Mouse (Mus musculus) midbrain, embryonic 16.5 days (tissue): ENCODE measurements around the gene Ppp2r5c. TPM values are rescaled to one million over a fixed set of nuclear protein-coding genes. Genes with fewer than 3 reads are reported as not detected.

Experiments
- ATAC-seq: fragments of 200-750 bp; cut with Nextera tagmentation; 2 replicates; pipeline ENCODE4 v1.8.0; 2017; ENCODE audit warnings: moderate TSS enrichment
- H3K27ac ChIP-seq: fragments of 300-500 bp; sonication (generic); 2 replicates; pipeline ENCODE4 v1.5.1; 2014; ENCODE audit warnings: mild to moderate bottlenecking, low read length, mixed read lengths
- H3K27me3 ChIP-seq: fragments of 300-500 bp; sonication (generic); 2 replicates; pipeline ENCODE4 v1.6.1; 2014; ENCODE audit warnings: low read depth, low read length, mixed read lengths; ENCODE audit not compliant: control insufficient read depth, insufficient read depth
- H3K36me3 ChIP-seq: fragments of 300-500 bp; sonication (generic); 2 replicates; pipeline ENCODE4 v1.6.1; 2014; ENCODE audit warnings: mild to moderate bottlenecking, low read length, moderate library complexity, mixed read lengths; ENCODE audit not compliant: control insufficient read depth, insufficient read depth
- H3K4me1 ChIP-seq: fragments of 300-500 bp; sonication (generic); 2 replicates; pipeline ENCODE4 v1.6.1; 2014; ENCODE audit warnings: mild to moderate bottlenecking, low read length, mixed read lengths; ENCODE audit not compliant: control insufficient read depth, insufficient read depth
- H3K4me2 ChIP-seq: fragments of 300-500 bp; sonication (generic); 2 replicates; pipeline ENCODE4 v1.6.1; 2014; ENCODE audit warnings: mild to moderate bottlenecking, low read length, mixed read lengths
- H3K4me3 ChIP-seq: fragments of 300-500 bp; sonication (generic); 2 replicates; pipeline ENCODE4 v1.5.1; 2014; ENCODE audit warnings: low read depth, mild to moderate bottlenecking, low read length, moderate library complexity, mixed read lengths
- H3K9ac ChIP-seq: fragments of 300-500 bp; sonication (generic); 2 replicates; pipeline ENCODE4 v1.6.1; 2014; ENCODE audit warnings: low read depth, low read length, mixed read lengths
- H3K9me3 ChIP-seq: fragments of 300-500 bp; sonication (generic); replicated peaks from 2 replicates; pipeline ENCODE4 v1.6.1; 2014; ENCODE audit warnings: mild to moderate bottlenecking, low read length, mixed read lengths; ENCODE audit not compliant: control insufficient read depth, poor library complexity, severe bottlenecking
- WGBS: fragments of 180-500 bp; shearing (Covaris S2); extraction: QIAGEN DNeasy Blood & Tissue Kit; methylation state at CpG from one replicate; pipeline ENCODE4 v1.1.7; 2014; 5-methylcytosine and 5-hydroxymethylcytosine counted together
- polyA plus RNA-seq: library from polyadenylated mRNA; unstranded; fragments of >200 nt; fragmentation: Nextera tagmentation; extraction: Ambion mirVana; gene quantifications from 2 replicates; pipeline ENCODE4 v1.2.1, GENCODE M21; 2015

Gene Ppp2r5c
- polyA plus RNA-seq, 1 experiment from 2014 or later = 144 TPM

DNA sequence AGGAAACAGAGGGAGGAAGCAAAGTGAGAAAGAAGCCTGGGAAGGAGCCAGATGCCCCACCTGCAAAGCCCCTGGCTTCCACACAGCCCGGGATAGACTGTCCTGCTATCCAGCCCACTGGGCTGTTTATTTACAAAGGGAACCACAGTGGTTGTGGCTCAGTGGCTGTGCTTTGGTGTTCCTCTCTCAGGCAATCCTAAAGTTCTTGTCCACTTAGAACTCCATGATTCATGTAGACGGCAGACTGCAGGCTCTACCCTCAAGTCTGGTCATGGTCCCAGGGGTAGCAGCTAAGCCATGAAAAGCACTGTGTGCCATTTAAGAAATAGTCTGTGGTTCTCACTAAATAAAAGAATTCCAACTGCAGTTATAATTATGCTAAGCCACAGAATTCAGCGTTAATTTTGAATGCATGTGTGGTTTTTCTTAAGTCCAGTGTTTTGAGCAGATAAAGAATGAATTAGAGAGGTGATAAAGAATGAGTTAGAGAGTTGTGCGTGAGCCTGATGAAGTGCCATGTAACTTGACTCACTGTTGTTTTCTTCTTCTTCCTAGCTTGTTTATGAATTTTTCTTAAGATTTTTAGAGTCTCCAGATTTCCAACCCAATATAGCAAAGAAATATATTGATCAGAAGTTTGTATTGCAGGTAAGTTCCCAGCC, 98.3 kb downstream of the Ppp2r5c start:
- H3K9me3 ChIP-seq = no peaks in the 10 kb centered on the region
- H3K4me1 ChIP-seq = no peaks in the 10 kb centered on the region
- peaks cover 16% of the 10 kb centered on the region for H3K36me3 ChIP-seq
- ATAC-seq = no peak
- no peak overlapping the region for H3K4me3 ChIP-seq
- H3K27ac ChIP-seq = no peak overlapping the region
- WGBS = 88% methylated on average over 4 of the region's 4 CpGs
- H3K9ac ChIP-seq = no peak overlapping the region
- no peaks in the 10 kb centered on the region for H3K27me3 ChIP-seq
- H3K4me2 ChIP-seq = no peak overlapping the region

DNA sequence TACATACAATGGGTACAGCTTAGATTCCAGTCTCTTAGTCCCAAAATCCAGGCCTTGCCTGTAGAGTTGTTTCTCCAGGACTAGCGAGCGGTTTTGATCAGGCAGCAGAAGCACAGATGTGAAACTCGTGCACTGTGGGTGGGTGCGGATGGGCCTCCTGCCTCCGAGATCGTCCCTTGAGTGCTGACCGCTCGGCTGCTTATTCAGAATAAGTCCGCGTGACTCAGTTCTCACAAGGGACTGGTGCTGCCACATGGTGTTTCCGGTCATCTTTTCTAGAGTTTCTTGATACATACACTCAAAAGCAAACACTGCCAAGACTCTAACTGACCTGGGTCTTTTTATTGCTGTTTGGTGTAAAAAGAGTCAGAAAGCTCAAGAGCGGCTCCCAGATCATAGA, 100.7 kb downstream of the Ppp2r5c start:
- 93% methylated on average over 12 of the region's 12 CpGs for WGBS
- Histone ChIP-seq H3K9me3 (no peaks in the 10 kb centered on the region), H3K36me3 (peaks cover 16% of the 10 kb centered on the region)

DNA sequence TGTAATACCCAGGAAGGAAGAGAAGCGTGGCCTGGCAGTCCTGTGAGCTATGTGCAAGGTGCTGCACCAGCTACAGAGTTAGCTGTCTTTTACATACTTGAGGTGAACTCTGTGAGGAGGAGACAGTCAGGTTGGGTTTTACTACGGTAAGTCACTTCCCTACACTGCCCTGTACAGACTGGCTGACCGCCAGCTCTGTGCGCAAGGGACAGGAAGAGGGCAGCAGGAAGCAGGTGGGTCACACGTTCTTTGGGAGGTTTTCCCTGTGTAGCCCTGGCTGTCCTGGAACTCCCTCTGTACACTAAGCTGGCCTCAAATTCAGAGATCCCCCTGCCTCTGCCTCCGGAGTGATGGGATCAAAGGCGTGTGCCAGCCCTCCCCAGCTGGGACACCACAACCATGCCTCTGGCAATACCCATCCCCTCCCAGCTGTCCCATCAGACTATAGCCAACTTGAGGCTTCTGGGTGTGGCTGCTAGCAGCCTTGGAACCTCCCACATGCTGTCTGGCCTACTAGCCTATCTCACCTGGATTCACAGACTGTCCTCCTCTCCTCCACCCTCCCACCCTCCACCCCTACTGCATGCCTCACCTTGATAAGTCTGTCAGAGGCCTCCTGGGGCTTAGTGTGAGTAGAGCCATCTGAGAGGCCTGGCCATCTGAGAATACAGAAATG, 102.7 kb downstream of the Ppp2r5c start:
- H3K9me3 ChIP-seq = no peaks in the 10 kb centered on the region
- H3K36me3 ChIP-seq = peaks cover 19% of the 10 kb centered on the region
- H3K9ac ChIP-seq = no peak overlapping the region
- H3K4me3 ChIP-seq = no peak overlapping the region
- no peak overlapping the region for H3K4me2 ChIP-seq
- WGBS = 88% methylated on average over 7 of the region's 7 CpGs
- no peak overlapping the region for H3K27ac ChIP-seq
- no peaks in the 10 kb centered on the region for H3K4me1 ChIP-seq
- H3K27me3 ChIP-seq = no peaks in the 10 kb centered on the region
- ATAC-seq = no peak

More for the DNA sequence above, 100.7 kb downstream of the Ppp2r5c start:
- Histone ChIP-seq H3K27me3 (no peaks in the 10 kb centered on the region), H3K4me3 (no peak overlapping the region), H3K4me1 (no peaks in the 10 kb centered on the region), H3K9ac (no peak overlapping the region), H3K4me2 (no peak overlapping the region), H3K27ac (no peak overlapping the region)
- no peak for ATAC-seq

DNA sequence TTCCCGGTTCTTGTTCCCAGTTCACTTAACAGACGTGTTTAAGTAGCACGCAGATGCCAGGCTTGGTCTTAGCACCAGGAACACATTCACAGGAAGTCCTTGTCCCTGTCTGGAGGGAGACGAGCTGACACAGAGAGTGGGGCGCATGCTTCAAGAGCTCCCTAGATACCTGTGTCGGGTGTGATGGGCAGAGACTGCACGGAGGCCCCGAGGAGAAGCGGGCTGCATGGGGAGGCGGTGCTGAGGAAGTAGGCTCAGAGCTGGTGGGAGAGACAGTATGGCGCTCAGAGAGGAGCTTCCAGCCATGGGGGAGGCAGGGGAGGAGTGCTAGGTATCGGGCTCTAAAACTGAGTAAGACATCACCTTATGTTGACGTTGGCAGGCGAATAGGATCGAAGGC, 103.4 kb downstream of the Ppp2r5c start:
- H3K9me3 ChIP-seq = no peaks in the 10 kb centered on the region
- H3K9ac ChIP-seq = no peak overlapping the region
- no peak overlapping the region for H3K27ac ChIP-seq
- 93% methylated on average over 15 of the region's 15 CpGs for WGBS
- H3K36me3 ChIP-seq = peaks cover 24% of the 10 kb centered on the region
- no peaks in the 10 kb centered on the region for H3K27me3 ChIP-seq
- no peak for ATAC-seq
- H3K4me2 ChIP-seq = no peak overlapping the region
- H3K4me1 ChIP-seq = no peaks in the 10 kb centered on the region
- no peak overlapping the region for H3K4me3 ChIP-seq

DNA sequence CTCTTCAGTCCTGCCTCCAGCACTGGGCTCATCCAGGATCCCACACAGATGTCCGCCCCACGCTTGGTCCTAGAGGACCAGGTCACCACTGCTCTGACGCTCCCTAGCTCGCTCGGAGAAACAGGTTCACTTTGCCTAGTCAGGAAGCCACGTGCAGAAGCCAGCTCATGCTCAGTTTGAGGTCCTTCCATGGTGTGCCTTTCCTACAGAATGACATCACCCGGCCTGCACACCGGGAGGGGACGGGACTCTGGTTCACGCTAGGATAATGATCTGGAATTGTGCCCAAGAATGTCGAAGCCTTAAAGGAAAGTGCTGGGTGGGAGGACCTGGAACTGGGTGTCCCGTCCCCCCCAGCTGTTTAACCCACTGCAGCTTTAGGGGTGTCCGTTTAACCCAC, 105.2 kb downstream of the Ppp2r5c start:
- WGBS = 87% methylated on average over 13 of the region's 13 CpGs
- no peak overlapping the region for H3K4me2 ChIP-seq
- H3K27ac ChIP-seq = no peak overlapping the region
- no peak for ATAC-seq
- no peaks in the 10 kb centered on the region for H3K4me1 ChIP-seq
- H3K36me3 ChIP-seq = peaks cover 25% of the 10 kb centered on the region
- no peak overlapping the region for H3K4me3 ChIP-seq
- H3K9me3 ChIP-seq = no peaks in the 10 kb centered on the region
- no peak overlapping the region for H3K9ac ChIP-seq
- no peaks in the 10 kb centered on the region for H3K27me3 ChIP-seq

DNA sequence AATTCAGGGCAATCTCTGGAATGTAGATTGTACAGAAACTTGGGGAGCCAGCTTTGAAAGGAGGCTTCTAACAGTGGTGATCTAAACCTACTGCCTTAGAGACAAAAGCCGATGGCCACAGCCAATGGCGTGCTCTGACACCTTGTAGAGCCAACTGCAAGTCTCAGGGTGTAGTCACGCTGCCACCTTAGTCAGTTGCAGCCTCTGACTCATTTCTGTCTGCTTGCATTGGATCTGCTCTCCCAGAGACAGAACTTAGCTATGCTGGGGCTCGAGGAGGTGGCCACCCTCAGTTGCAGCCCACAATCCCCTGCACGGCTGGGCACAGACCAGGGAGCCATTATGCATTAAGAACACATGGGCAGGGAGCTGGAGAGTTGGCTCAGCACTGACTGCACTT, 106.4 kb downstream of the Ppp2r5c start:
- H3K27me3 ChIP-seq = no peaks in the 10 kb centered on the region
- ATAC-seq = no peak
- no peak overlapping the region for H3K4me2 ChIP-seq
- H3K9ac ChIP-seq = no peak overlapping the region
- WGBS = 91% methylated on average over 5 of the region's 5 CpGs
- H3K4me1 ChIP-seq = no peaks in the 10 kb centered on the region
- H3K4me3 ChIP-seq = no peak overlapping the region
- peaks cover 27% of the 10 kb centered on the region for H3K36me3 ChIP-seq
- H3K27ac ChIP-seq = no peak overlapping the region
- H3K9me3 ChIP-seq = no peaks in the 10 kb centered on the region

DNA sequence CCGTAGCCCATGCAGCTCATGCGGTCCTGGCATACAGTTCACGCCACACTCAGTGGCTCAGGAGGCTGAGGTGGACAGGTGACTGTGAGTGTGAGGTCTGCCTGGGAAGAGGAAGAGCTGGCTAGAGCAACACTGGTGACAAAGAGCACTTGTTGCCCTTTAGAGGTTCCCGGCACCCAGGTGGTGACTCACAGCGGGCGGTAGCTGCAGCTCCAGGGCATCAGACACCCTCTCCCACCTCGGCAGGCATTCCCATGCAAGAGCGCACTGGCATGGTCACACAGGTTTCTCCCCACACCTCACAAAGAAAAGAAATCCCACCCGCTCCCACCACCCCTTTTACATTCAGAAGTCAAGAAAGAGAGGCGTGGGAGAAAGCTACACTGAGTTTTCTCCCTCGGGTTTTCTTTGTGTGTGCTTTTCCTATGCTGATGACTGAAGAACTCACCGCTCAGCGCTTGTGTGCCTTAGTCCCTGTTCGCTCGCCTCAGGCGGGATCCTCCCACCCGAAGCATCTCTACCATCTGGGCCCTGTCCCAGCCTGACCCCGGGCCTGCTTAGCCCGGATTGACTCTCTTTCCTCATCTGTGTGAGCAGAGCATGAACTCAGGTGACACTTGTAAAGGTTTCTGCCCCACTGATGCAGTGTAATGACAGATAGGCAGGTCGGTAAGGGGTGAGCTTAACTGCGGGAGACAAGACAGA, 108.8 kb downstream of the Ppp2r5c start:
- no peaks in the 10 kb centered on the region for H3K9me3 ChIP-seq
- no peak overlapping the region for H3K27ac ChIP-seq
- H3K27me3 ChIP-seq = no peaks in the 10 kb centered on the region
- H3K4me3 ChIP-seq = no peak overlapping the region
- no peak overlapping the region for H3K9ac ChIP-seq
- H3K36me3 ChIP-seq = peaks cover 23% of the 10 kb centered on the region
- H3K4me1 ChIP-seq = no peaks in the 10 kb centered on the region
- WGBS = 90% methylated on average over 21 of the region's 21 CpGs
- no peak overlapping the region for H3K4me2 ChIP-seq
- ATAC-seq = no peak

DNA sequence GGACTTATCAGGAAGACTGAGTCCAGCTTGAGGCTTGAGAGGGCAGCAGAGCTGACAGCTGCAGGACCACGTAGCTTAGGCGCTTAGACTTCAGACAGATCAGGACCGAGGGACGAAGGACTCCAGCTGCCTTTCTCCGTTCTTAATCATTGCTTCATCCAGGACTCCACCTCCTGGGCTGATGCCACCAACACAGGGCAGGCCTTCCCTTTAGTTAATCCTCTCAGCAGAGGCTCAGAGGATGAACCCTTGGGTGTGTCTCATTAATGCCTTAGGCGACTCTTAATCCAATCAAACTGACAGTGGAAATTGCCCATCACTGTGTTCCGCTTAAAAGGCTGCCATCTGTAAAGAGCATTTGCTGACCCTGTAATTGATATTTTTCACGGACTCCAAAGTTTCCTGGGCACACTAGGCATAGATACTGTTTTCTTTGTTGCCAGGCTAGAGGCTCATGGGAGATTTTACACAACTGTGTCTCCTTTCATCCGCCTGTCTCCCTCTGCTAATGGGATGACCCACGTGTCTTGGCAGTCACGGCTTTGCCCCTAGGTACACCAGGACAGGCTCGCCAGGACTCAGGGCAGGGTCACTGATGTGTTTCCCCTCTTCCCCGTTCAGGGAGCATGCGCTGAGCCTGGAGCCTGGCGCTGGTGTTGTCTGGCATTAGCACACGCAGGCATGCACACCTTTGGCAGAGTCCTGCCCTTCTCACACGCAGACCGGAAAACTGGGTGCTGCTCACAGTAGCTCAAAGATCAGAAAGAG, 110.1 kb downstream of the Ppp2r5c start:
- Histone ChIP-seq H3K9ac (no peak overlapping the region), H3K4me1 (no peaks in the 10 kb centered on the region), H3K36me3 (peaks cover 30% of the 10 kb centered on the region), H3K27me3 (no peaks in the 10 kb centered on the region), H3K4me3 (no peak overlapping the region), H3K27ac (no peak overlapping the region), H3K9me3 (no peaks in the 10 kb centered on the region), H3K4me2 (no peak overlapping the region)
- peak; percentile 28; the same call in 1 of the 2 replicates for ATAC-seq
- WGBS = 58% methylated on average over 18 of the region's 18 CpGs
